Mouse (Mus musculus): ENCODE results near the gene Gm28305. TPM values are rescaled to one million over a fixed set of nuclear protein-coding genes. Genes with fewer than 3 reads are reported as not detected.

The Gm28305 gene
- polyA plus RNA-seq (2014; fragmentation: Illumina TruSeq; extraction: RNeasy Lipid Tissue Mini Kit (QIAGEN cat#74804); ENCODE audit: low read depth, low replicate concordance): not detected

GRCm38 (mm10) chr9:104040362-104040761 lies at the start of gene Gm28305:
Gene Gm28305 (plus strand): TSS chr9:104040662.

GRCm38 (mm10) chr9:104001921-104002859 lies 38.3 kb upstream of the Gm28305 start, which contains the start of gene Nphp3:
Gene Nphp3 (plus strand): TSS chr9:104002544.

GRCm38 (mm10) chr9:104062430-104063243 lies 22.2 kb downstream of the Gm28305 start, which contains the start of gene Uba5:
Gene Uba5 (minus strand): TSS chr9:104063134.

GRCm38 (mm10) chr9:104063244-104063961 lies 22.9 kb downstream of the Gm28305 start, which contains the start of gene Acad11:
Gene Acad11 (plus strand): TSS chr9:104063377.

Other genes with a start within 250 kb of the Gm28305 start
- 2.3 TPM for gene Nphp3, start 38.1 kb upstream of the Gm28305 start, polyA plus RNA-seq (2014; fragmentation: Illumina TruSeq; extraction: RNeasy Lipid Tissue Mini Kit (QIAGEN cat#74804); ENCODE audit: low read depth, low replicate concordance)
- 80.9 TPM for gene Uba5, start 22.5 kb downstream of the Gm28305 start, polyA plus RNA-seq (2014; fragmentation: Illumina TruSeq; extraction: RNeasy Lipid Tissue Mini Kit (QIAGEN cat#74804); ENCODE audit: low read depth, low replicate concordance)
- 68.1 TPM for gene Acad11, start 22.7 kb downstream of the Gm28305 start, polyA plus RNA-seq (2014; fragmentation: Illumina TruSeq; extraction: RNeasy Lipid Tissue Mini Kit (QIAGEN cat#74804); ENCODE audit: low read depth, low replicate concordance)
- 0.47 TPM for gene Ackr4, start 86.3 kb downstream of the Gm28305 start, polyA plus RNA-seq (2014; fragmentation: Illumina TruSeq; extraction: RNeasy Lipid Tissue Mini Kit (QIAGEN cat#74804); ENCODE audit: low read depth, low replicate concordance)
- 63.9 TPM for gene Dnajc13, start 222.3 kb downstream of the Gm28305 start, polyA plus RNA-seq (2014; fragmentation: Illumina TruSeq; extraction: RNeasy Lipid Tissue Mini Kit (QIAGEN cat#74804); ENCODE audit: low read depth, low replicate concordance)

Measured in adrenal gland, adult 10 weeks (tissue).